Mouse (Mus musculus) right cerebral cortex, postnatal 25 days (tissue): ENCODE measurements at regions not wholly inside any gene's neighbourhood (a gene's known extent, or its start where the extent isn't known, plus 50 kb on each side); places are given as distances from the start of the nearest gene placed in this dataset.

Experiments used
- DNase-seq: peaks from one replicate; pipeline ENCODE4 v3.0.0; 2022

GRCm38 (mm10) chr3:33262797-33263196 lies 119.8 kb upstream of the Pex5l start:
- no peak for DNase-seq

GRCm38 (mm10) chr3:33219271-33220065 lies 76.4 kb upstream of the Pex5l start:
- no peak for DNase-seq

GRCm38 (mm10) chr3:33218291-33218690 lies 75.2 kb upstream of the Pex5l start:
- no peak for DNase-seq

- peak; percentile 5 for DNase-seq
Measured at GRCm38 (mm10) chr3:33217360-33218034, 74.5 kb upstream of the Pex5l start.

GRCm38 (mm10) chr3:33211224-33211817 lies 68.3 kb upstream of the Pex5l start:
- no peak for DNase-seq
